ENCODE assay signal across 17 mouse cellular contexts in genomic region chr3:88452716-88453115, GRCm38 (mm10). TPM values are rescaled to one million over a fixed set of nuclear protein-coding genes. Genes with fewer than 3 reads are reported as not detected.
A peak's percentile ranks its signal among the peaks of the same experiment; 100 is the strongest.
DNase-seq lines count a peak whose midpoint lies in the region; TF ChIP-seq lines count a peak whose summit lies in the region.
"Had no signal": no experiment of that assay in that cellular context is flagged by ENCODE, and none has a peak within 500 bp of the region (broad histone marks: within the 10 kb centered on the region; RNA-seq: fewer than 3 reads in every experiment).

No protein-coding gene starts in this region.

- TF ChIP-seq CTCF in thymus, adult 2 months (IDR thresholded peaks at IDR 0.05; ENCODE audit: borderline replicate concordance, control insufficient read depth, extremely low read depth, insufficient read depth, low read length, poor library complexity) = no peak
- TF ChIP-seq CTCF in bone marrow, adult 2 months (IDR thresholded peaks at IDR 0.05; ENCODE audit: control insufficient read depth, insufficient read depth, low read length) = no peak

- no peaks in the 10 kb centered on the region for H3K27me3 ChIP-seq in thymus, adult 2 months (ENCODE audit: control insufficient read depth, insufficient read depth, low read length)
- H3K27me3 ChIP-seq: hindbrain, embryonic 15.5 days had no signal

- peaks cover 71% of the 10 kb centered on the region for H3K4me1 ChIP-seq in thymus, adult 2 months (replicated peaks; ENCODE audit: control insufficient read depth, insufficient read depth, low read length)
- no peaks in the 10 kb centered on the region; the same call in 1 of the 2 replicates for H3K4me1 ChIP-seq in bone marrow, adult 2 months (ENCODE audit: control insufficient read depth, insufficient read depth, low read length)

- peak overlapping the region; percentile 77 for H3K27ac ChIP-seq in thymus, adult 2 months (ENCODE audit: control insufficient read depth, insufficient read depth, low read length)
- H3K27ac ChIP-seq in bone marrow, adult 2 months (ENCODE audit: control insufficient read depth, insufficient read depth, low read depth, low read length, poor library complexity) = peak overlapping the region; percentile 15; the same call in 1 of the 2 replicates
- H3K27ac ChIP-seq: heart, embryonic 15.5 days; hindbrain, embryonic 15.5 days; kidney, embryonic 15.5 days; liver, embryonic 13.5 days had no signal

- DNase-seq in cerebellum, postnatal 36 days = peak; percentile 39 to 50
- no peak for DNase-seq in cerebellum, adult 9-10 months
- DNase-seq in thymus, adult 2 months = no peak
- no peak for DNase-seq in thymus, postnatal 0 days (ENCODE audit: low spot score)
- no peak for DNase-seq in urinary bladder, postnatal 25 days (ENCODE audit: low spot score)
- no peak for DNase-seq in B cell, adult 2 months
- DNase-seq: adrenal gland, adult 8-10 months; heart, postnatal 4 days; kidney, adult 11 months; kidney, postnatal 4 days; liver, embryonic 13.5 days; lung, adult 2 months; lung, postnatal 14 days had no signal

- 75% methylated on average over 6 of the region's 6 CpGs for WGBS in thymus, adult 2 months
- WGBS in bone marrow, adult 2 months = 70% methylated on average over 6 of the region's 6 CpGs

- H3K36me3 ChIP-seq in thymus, adult 2 months (ENCODE audit: control insufficient read depth, insufficient read depth, low read length) = no peaks in the 10 kb centered on the region
- H3K36me3 ChIP-seq: heart, embryonic 15.5 days; kidney, embryonic 15.5 days had no signal

- TF ChIP-seq POLR2A in thymus, adult 2 months (IDR thresholded peaks at IDR 0.05; ENCODE audit: control insufficient read depth, extremely low read depth, insufficient read depth, low read length, poor library complexity) = no peak
- TF ChIP-seq POLR2A in bone marrow, adult 2 months (IDR thresholded peaks at IDR 0.05; ENCODE audit: borderline replicate concordance, control insufficient read depth, low read depth, low read length) = no peak

- peak overlapping the region; percentile 2; the same call in 1 of the 2 replicates for H3K4me3 ChIP-seq in thymus, adult 2 months (ENCODE audit: control insufficient read depth, insufficient read depth, low read length)
- no peak overlapping the region for H3K4me3 ChIP-seq in bone marrow, adult 2 months (replicated peaks; ENCODE audit: control insufficient read depth, low read depth, low read length)
- H3K4me3 ChIP-seq: heart, embryonic 15.5 days; hindbrain, embryonic 15.5 days; kidney, embryonic 15.5 days; liver, embryonic 13.5 days had no signal

RNA-seq across cellular contexts. Expression of gene Sema4a, which starts 8.3 kb away (rescaled TPM):
- 99.3 and 109 TPM in 2 replicates for polyA plus RNA-seq in thymus, adult 2 months (2012; rRNA removed)
- 14.6 and 15.1 TPM in 2 replicates for polyA plus RNA-seq in thymus, postnatal 0 days (2015; fragmentation: Nextera tagmentation; extraction: Ambion mirVana)
- polyA plus RNA-seq in bone marrow, adult 2 months (2011; ENCODE audit: insufficient read depth, insufficient read length, low replicate concordance, missing spikeins) = 43.9 and 131 TPM in 2 replicates

RNA-seq across cellular contexts. Expression of gene Slc25a44, which starts 27.8 kb away (rescaled TPM):
- polyA plus RNA-seq in thymus, adult 2 months (2012; rRNA removed) = 30.8 and 32.5 TPM in 2 replicates
- polyA plus RNA-seq in thymus, postnatal 0 days (2015; fragmentation: Nextera tagmentation; extraction: Ambion mirVana) = 9.6 and 12.3 TPM in 2 replicates
- 15.7 and 17.4 TPM in 2 replicates for polyA plus RNA-seq in bone marrow, adult 2 months (2011; ENCODE audit: insufficient read depth, insufficient read length, low replicate concordance, missing spikeins)

RNA-seq across cellular contexts. Expression of gene Pmf1, which starts 42.6 kb away (rescaled TPM):
- 138 and 151 TPM in 2 replicates for polyA plus RNA-seq in thymus, adult 2 months (2012; rRNA removed)
- 144 and 151 TPM in 2 replicates for polyA plus RNA-seq in thymus, postnatal 0 days (2015; fragmentation: Nextera tagmentation; extraction: Ambion mirVana)
- polyA plus RNA-seq in bone marrow, adult 2 months (2011; ENCODE audit: insufficient read depth, insufficient read length, low replicate concordance, missing spikeins) = 60.1 and 67.5 TPM in 2 replicates

RNA-seq across cellular contexts. Expression of gene Lmna, which starts 57.0 kb away (rescaled TPM):
- 59.3 and 61.1 TPM in 2 replicates for polyA plus RNA-seq in thymus, adult 2 months (2012; rRNA removed)
- polyA plus RNA-seq in thymus, postnatal 0 days (2015; fragmentation: Nextera tagmentation; extraction: Ambion mirVana) = 40.6 and 43.8 TPM in 2 replicates
- 58.9 and 69.6 TPM in 2 replicates for polyA plus RNA-seq in bone marrow, adult 2 months (2011; ENCODE audit: insufficient read depth, insufficient read length, low replicate concordance, missing spikeins)

Comparison
In these comparisons a context has a peak if more than half of its experiments do, and no peak if none do; other contexts are left out.
1. DNase-seq: peak in cerebellum, postnatal 36 days (2 of 2); none in cerebellum, adult 9-10 months (single experiment), thymus, adult 2 months (single experiment), thymus, postnatal 0 days (single experiment), urinary bladder, postnatal 25 days (single experiment) and B cell, adult 2 months (0 of 2).